ENCODE assay signal across 31 mouse cellular contexts in the genomic region with DNA sequence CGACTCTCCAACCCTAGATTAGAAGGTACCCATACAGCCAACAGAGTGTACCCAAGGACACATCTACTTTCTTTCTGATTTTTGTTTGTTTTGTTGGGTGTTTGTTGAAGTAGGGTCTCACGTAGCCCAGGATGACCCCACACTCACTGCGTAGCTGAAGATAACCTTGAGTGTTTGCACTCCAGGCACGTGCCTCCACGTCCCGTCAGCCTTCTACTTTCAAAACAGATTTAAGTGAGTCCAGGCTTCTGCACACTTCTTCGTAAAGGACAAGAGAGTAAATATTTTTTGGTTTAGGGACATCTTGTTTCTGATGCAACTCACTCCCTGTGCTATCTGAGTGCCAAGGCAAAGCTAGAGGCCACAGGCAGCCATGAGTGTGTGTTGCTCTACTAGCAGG. TPM values are rescaled to one million over a fixed set of nuclear protein-coding genes. Genes with fewer than 3 reads are reported as not detected.
DNase-seq lines count a peak whose midpoint lies in the region; ATAC-seq and TF ChIP-seq lines count a peak whose summit lies in the region.
"Had no signal": no experiment of that assay in that cellular context is flagged by ENCODE, and none has a peak within 500 bp of the region (broad histone marks: within the 10 kb centered on the region; RNA-seq: fewer than 3 reads in every experiment).

No protein-coding gene starts in this region.

- peaks cover 26% of the 10 kb centered on the region for H3K27me3 ChIP-seq in midbrain, embryonic 11.5 days (ENCODE audit: control insufficient read depth, insufficient read depth, low read length)
- peaks cover 14% of the 10 kb centered on the region for H3K27me3 ChIP-seq in midbrain, postnatal 0 days (ENCODE audit: insufficient read depth, low read length)
- H3K27me3 ChIP-seq in intestine, embryonic 15.5 days (replicated peaks): no peaks in the 10 kb centered on the region
- H3K27me3 ChIP-seq in liver, embryonic 11.5 days (replicated peaks; ENCODE audit: control insufficient read depth, insufficient read depth, low read length): peaks cover 37% of the 10 kb centered on the region
- H3K27me3 ChIP-seq in liver, postnatal 0 days (ENCODE audit: insufficient read depth, low read length): peaks cover 6% of the 10 kb centered on the region; the same call in 1 of the 2 replicates
- peaks cover 18% of the 10 kb centered on the region for H3K27me3 ChIP-seq in kidney, embryonic 16.5 days (ENCODE audit: insufficient read depth, low read length)

- no peak overlapping the region for H3K4me3 ChIP-seq in midbrain, embryonic 11.5 days (ENCODE audit: low read depth, low read length)
- H3K4me3 ChIP-seq in midbrain, postnatal 0 days (ENCODE audit: low read depth, low read length): no peak overlapping the region
- H3K4me3 ChIP-seq in intestine, embryonic 15.5 days (replicated peaks): no peak overlapping the region
- H3K4me3 ChIP-seq in liver, embryonic 11.5 days (ENCODE audit: low read depth, low read length): no peak overlapping the region
- H3K4me3 ChIP-seq in liver, postnatal 0 days (ENCODE audit: low read depth, low read length): no peak overlapping the region
- no peak overlapping the region for H3K4me3 ChIP-seq in kidney, embryonic 16.5 days (ENCODE audit: low read length)
- H3K4me3 ChIP-seq: embryonic facial prominence, embryonic 12.5 days; hindbrain, embryonic 13.5 days; limb, embryonic 10.5 days; limb, embryonic 15.5 days; lung, embryonic 15.5 days; neural tube, embryonic 15.5 days had no signal

- 81% methylated on average over 7 of the region's 7 CpGs for whole genome bisulfite sequencing in midbrain, embryonic 11.5 days
- 89% methylated on average over 7 of the region's 7 CpGs for WGBS in midbrain, postnatal 0 days
- 73% methylated on average over 7 of the region's 7 CpGs for WGBS in intestine, embryonic 15.5 days
- 65% methylated on average over 7 of the region's 7 CpGs for WGBS in liver, embryonic 11.5 days
- WGBS in liver, postnatal 0 days (ENCODE audit: insufficient replicate concordance): 48% methylated on average over 7 of the region's 7 CpGs
- 86% methylated on average over 7 of the region's 7 CpGs for WGBS in kidney, embryonic 16.5 days

- TF ChIP-seq CTCF in midbrain, postnatal 0 days (IDR thresholded peaks at IDR 0.05): no peak
- TF ChIP-seq CTCF in liver, postnatal 0 days (IDR thresholded peaks at IDR 0.05; ENCODE audit: low read depth): no peak

- H3K27ac ChIP-seq in midbrain, embryonic 11.5 days (ENCODE audit: low read depth, low read length): no peak overlapping the region
- H3K27ac ChIP-seq in midbrain, postnatal 0 days (ENCODE audit: low read depth, low read length): no peak overlapping the region
- peak overlapping the region; percentile 36; the same call in 1 of the 2 replicates for H3K27ac ChIP-seq in intestine, embryonic 15.5 days
- H3K27ac ChIP-seq in liver, embryonic 11.5 days (ENCODE audit: low read depth, low read length): 0 out of 2 replicates have a peak overlapping the region, but pooled peaks have one; percentile 57
- H3K27ac ChIP-seq in liver, postnatal 0 days (ENCODE audit: low read depth): peak overlapping the region; percentile 84
- H3K27ac ChIP-seq in kidney, embryonic 16.5 days (ENCODE audit: low read length): no peak overlapping the region
- H3K27ac ChIP-seq: embryonic facial prominence, embryonic 12.5 days; hindbrain, embryonic 13.5 days; limb, embryonic 10.5 days; limb, embryonic 15.5 days; lung, embryonic 15.5 days; macrophage; neural tube, embryonic 15.5 days had no signal

- peaks cover 6% of the 10 kb centered on the region; the same call in 1 of the 2 replicates for H3K4me1 ChIP-seq in midbrain, embryonic 11.5 days (ENCODE audit: control insufficient read depth, insufficient read depth, low read length)
- no peaks in the 10 kb centered on the region for H3K4me1 ChIP-seq in midbrain, postnatal 0 days (ENCODE audit: insufficient read depth, low read length)
- peaks cover 30% of the 10 kb centered on the region for H3K4me1 ChIP-seq in intestine, embryonic 15.5 days (replicated peaks)
- H3K4me1 ChIP-seq in liver, embryonic 11.5 days (replicated peaks; ENCODE audit: control insufficient read depth, insufficient read depth, low read length): peaks cover 23% of the 10 kb centered on the region
- peaks cover 23% of the 10 kb centered on the region for H3K4me1 ChIP-seq in liver, postnatal 0 days (ENCODE audit: insufficient read depth)
- H3K4me1 ChIP-seq in kidney, embryonic 16.5 days (ENCODE audit: insufficient read depth, low read length): peaks cover 9% of the 10 kb centered on the region

- no peak overlapping the region for H3K9ac ChIP-seq in midbrain, embryonic 11.5 days (ENCODE audit: low read length)
- no peak overlapping the region for H3K9ac ChIP-seq in midbrain, postnatal 0 days (replicated peaks; ENCODE audit: low read length, poor library complexity, severe bottlenecking)
- H3K9ac ChIP-seq in intestine, embryonic 15.5 days: no peak overlapping the region
- no peak overlapping the region for H3K9ac ChIP-seq in liver, embryonic 11.5 days (ENCODE audit: low read depth, low read length)
- H3K9ac ChIP-seq in liver, postnatal 0 days (replicated peaks): no peak overlapping the region
- no peak overlapping the region for H3K9ac ChIP-seq in kidney, embryonic 16.5 days (replicated peaks; ENCODE audit: low read length)
- H3K9ac ChIP-seq: embryonic facial prominence, embryonic 12.5 days; hindbrain, embryonic 13.5 days; limb, embryonic 15.5 days; lung, embryonic 15.5 days; neural tube, embryonic 15.5 days had no signal

- DNase-seq in midbrain, embryonic 11.5 days (ENCODE audit: low spot score, missing footprints): peak; percentile 72
- no peak for DNase-seq in midbrain, postnatal 0 days (ENCODE audit: low spot score)
- DNase-seq in liver, embryonic 11.5 days (ENCODE audit: low spot score): no peak
- no peak for DNase-seq in liver, postnatal 0 days
- no peak for DNase-seq in c-Kit-positive CD71-positive TER-119-positive erythroid progenitor cells, embryonic 14.5 days (ENCODE audit: low spot score)
- DNase-seq: adrenal gland, postnatal 10 days; B cell, adult 2 months; cerebellum, adult 11 months; cerebellum, adult 9-11 months; embryo, embryonic 11 days; gastrocnemius, postnatal 25 days; heart, adult 18-20 months; heart, postnatal 36 days; kidney, postnatal 4 days; layer of hippocampus, postnatal 36 days; midbrain, embryonic 14.5 days; retina, postnatal 1 day; right cerebral cortex, postnatal 14 days; thymus, adult 2 months; thymus, postnatal 36 days had no signal

- no peaks in the 10 kb centered on the region for H3K36me3 ChIP-seq in midbrain, embryonic 11.5 days (ENCODE audit: control insufficient read depth, insufficient read depth, low read length)
- no peaks in the 10 kb centered on the region for H3K36me3 ChIP-seq in midbrain, postnatal 0 days (ENCODE audit: insufficient read depth, low read length)
- no peaks in the 10 kb centered on the region for H3K36me3 ChIP-seq in intestine, embryonic 15.5 days
- no peaks in the 10 kb centered on the region for H3K36me3 ChIP-seq in liver, embryonic 11.5 days (ENCODE audit: control insufficient read depth, insufficient read depth, low read length)
- no peaks in the 10 kb centered on the region for H3K36me3 ChIP-seq in liver, postnatal 0 days (replicated peaks; ENCODE audit: insufficient read depth, low read length)
- H3K36me3 ChIP-seq in kidney, embryonic 16.5 days (ENCODE audit: insufficient read depth, low read length): no peaks in the 10 kb centered on the region
- H3K36me3 ChIP-seq: embryonic facial prominence, embryonic 12.5 days; hindbrain, embryonic 13.5 days; limb, embryonic 10.5 days; limb, embryonic 15.5 days; lung, embryonic 15.5 days; neural tube, embryonic 15.5 days had no signal

- TF ChIP-seq EP300 in liver, postnatal 0 days (IDR thresholded peaks at IDR 0.05; ENCODE audit: low read depth): peak; percentile 77

- no peak overlapping the region for H3K4me2 ChIP-seq in midbrain, embryonic 11.5 days
- no peak overlapping the region for H3K4me2 ChIP-seq in midbrain, postnatal 0 days (ENCODE audit: low read depth, low read length, poor library complexity, severe bottlenecking)
- H3K4me2 ChIP-seq in intestine, embryonic 15.5 days (replicated peaks): no peak overlapping the region
- no peak overlapping the region for H3K4me2 ChIP-seq in liver, embryonic 11.5 days
- H3K4me2 ChIP-seq in liver, postnatal 0 days (ENCODE audit: low read depth, low read length): no peak overlapping the region
- no peak overlapping the region for H3K4me2 ChIP-seq in kidney, embryonic 16.5 days (replicated peaks; ENCODE audit: low read depth, low read length)
- H3K4me2 ChIP-seq: embryonic facial prominence, embryonic 12.5 days; heart, embryonic 11.5 days; hindbrain, embryonic 13.5 days; limb, embryonic 15.5 days; lung, embryonic 15.5 days; neural tube, embryonic 15.5 days had no signal

- no peak for ATAC-seq in midbrain, embryonic 11.5 days (ENCODE audit: low FRiP score)
- ATAC-seq in midbrain, postnatal 0 days (ENCODE audit: low FRiP score): no peak
- ATAC-seq in intestine, embryonic 15.5 days: no peak
- no peak for ATAC-seq in liver, embryonic 11.5 days (replicated peaks; ENCODE audit: low FRiP score)
- no peak for ATAC-seq in liver, postnatal 0 days
- no peak for ATAC-seq in kidney, embryonic 16.5 days (ENCODE audit: low FRiP score, low TSS enrichment)
- ATAC-seq: forebrain, embryonic 14.5 days had no signal

- H3K9me3 ChIP-seq in midbrain, embryonic 11.5 days (ENCODE audit: control insufficient read depth, low read length): no peaks in the 10 kb centered on the region
- no peaks in the 10 kb centered on the region for H3K9me3 ChIP-seq in midbrain, postnatal 0 days (ENCODE audit: low read length)
- no peaks in the 10 kb centered on the region for H3K9me3 ChIP-seq in intestine, embryonic 15.5 days
- H3K9me3 ChIP-seq in liver, embryonic 11.5 days (ENCODE audit: control insufficient read depth, low read length): no peaks in the 10 kb centered on the region
- no peaks in the 10 kb centered on the region for H3K9me3 ChIP-seq in liver, postnatal 0 days (ENCODE audit: low read length)
- no peaks in the 10 kb centered on the region for H3K9me3 ChIP-seq in kidney, embryonic 16.5 days (ENCODE audit: low read length)
- H3K9me3 ChIP-seq: embryonic facial prominence, embryonic 12.5 days; hindbrain, embryonic 13.5 days; limb, embryonic 10.5 days; limb, embryonic 15.5 days; lung, embryonic 15.5 days; neural tube, embryonic 15.5 days had no signal

RNA-seq across cellular contexts. Expression of gene Ass1, which starts 6.8 kb away (rescaled TPM):
- polyA plus RNA-seq in midbrain, embryonic 11.5 days (2014; fragmentation: Nextera tagmentation; extraction: Ambion mirVana): 9.6 and 10.3 TPM in 2 replicates
- total RNA-seq in midbrain, postnatal 0 days (2014; rRNA removed): 17.4 and 24.9 TPM in 2 replicates
- 26.4 and 30.3 TPM in 2 replicates for polyA plus RNA-seq in midbrain, postnatal 0 days (2015; fragmentation: Nextera tagmentation; extraction: Ambion mirVana)
- polyA plus RNA-seq in intestine, embryonic 15.5 days (2015; fragmentation: Nextera tagmentation; extraction: Ambion mirVana): 176 and 244 TPM in 2 replicates
- 65.1 and 72.4 TPM in 2 replicates for polyA plus RNA-seq in liver, embryonic 11.5 days (2014; fragmentation: Nextera tagmentation; extraction: Ambion mirVana)
- 853 and 957 TPM in 2 replicates for polyA plus RNA-seq in liver, postnatal 0 days (2015; fragmentation: Nextera tagmentation; extraction: Ambion mirVana)
- 130 and 164 TPM in 2 replicates for polyA plus RNA-seq in kidney, embryonic 16.5 days (2015; fragmentation: Nextera tagmentation; extraction: Ambion mirVana)

Comparison
In these comparisons a context has a peak if more than half of its experiments do, and no peak if none do; other contexts are left out.
1. H3K27ac ChIP-seq: peak in intestine, embryonic 15.5 days (single experiment), liver, embryonic 11.5 days (single experiment) and liver, postnatal 0 days (single experiment); none in midbrain, embryonic 11.5 days (single experiment), midbrain, postnatal 0 days (single experiment) and kidney, embryonic 16.5 days (single experiment).